Mouse (Mus musculus): Measurements from ENCODE around the gene Fam240a.

- TF ChIP-seq CTCF (IDR thresholded peaks at IDR 0.05; ENCODE audit: low read depth, low read length) (no peak), GATA2 (IDR thresholded peaks at IDR 0.05; ENCODE audit: borderline replicate concordance, low read depth, low read length) (no peak), GATA1 (IDR thresholded peaks at IDR 0.05; ENCODE audit: borderline replicate concordance, low read length) (no peak), POLR2AphosphoS5 (IDR thresholded peaks at IDR 0.05; ENCODE audit: insufficient replicate concordance, low read depth, low read length) (no peak), TAL1 (conservative IDR thresholded peaks at IDR 0.05; ENCODE audit: low read depth, low read length) (no peak)
Observed at GRCm38 (mm10) chr9:110893429-110893828, 23.2 kb downstream of the Fam240a start.
